Mouse (Mus musculus) Patski (cell line): ENCODE data around the gene Cap2. TPM values are rescaled to one million over a fixed set of nuclear protein-coding genes. Genes with fewer than 3 reads are reported as not detected.

Source experiments
- ATAC-seq: fragments of 100-300 bp; one replicate; pipeline ENCODE4 v1.8.0; 2021
- CTCF ChIA-PET: fragments of 350-600 bp; sonication (Branson Sonifier 250); formaldehyde crosslinking; loops from one replicate; lab custom pipeline; 2022; ENCODE audit warnings: inconsistent platforms; lab: Charles Lee
- POLR2A ChIA-PET: fragments of 350-600 bp; sonication (Branson Sonifier 250); formaldehyde crosslinking; loops from one replicate; lab custom pipeline; 2022; ENCODE audit warnings: antibody characterized with exemption, inconsistent platforms; lab: Charles Lee
- DNase-seq: peaks from one replicate; pipeline ENCODE4 v3.0.0-alpha.2; 2011; ENCODE audit warnings: low read depth, low spot score
- H3K27me3 ChIP-seq: fragments of 371-371 bp; one replicate; pipeline ENCODE4 v1.5.1; 2021
- CTCF ChIP-seq: fragments of 100-300 bp; IDR thresholded peaks from one replicate; pipeline ENCODE4 v1.5.1; 2021
- in situ Hi-C: fragments of 300-500 bp; cut with MboI; formaldehyde crosslinking; loops from 3 replicates; pipeline ENCODE4 v1.11.1; 2018; ENCODE audit warnings: low pct_unique_long_range_greater_than_20kb, mixed read lengths
- polyA plus RNA-seq: library from polyadenylated mRNA; unstranded; gene quantifications from one replicate; pipeline ENCODE4 v1.2.3, GENCODE M21; 2021

Gene Cap2
- polyA plus RNA-seq = not detected

DNA sequence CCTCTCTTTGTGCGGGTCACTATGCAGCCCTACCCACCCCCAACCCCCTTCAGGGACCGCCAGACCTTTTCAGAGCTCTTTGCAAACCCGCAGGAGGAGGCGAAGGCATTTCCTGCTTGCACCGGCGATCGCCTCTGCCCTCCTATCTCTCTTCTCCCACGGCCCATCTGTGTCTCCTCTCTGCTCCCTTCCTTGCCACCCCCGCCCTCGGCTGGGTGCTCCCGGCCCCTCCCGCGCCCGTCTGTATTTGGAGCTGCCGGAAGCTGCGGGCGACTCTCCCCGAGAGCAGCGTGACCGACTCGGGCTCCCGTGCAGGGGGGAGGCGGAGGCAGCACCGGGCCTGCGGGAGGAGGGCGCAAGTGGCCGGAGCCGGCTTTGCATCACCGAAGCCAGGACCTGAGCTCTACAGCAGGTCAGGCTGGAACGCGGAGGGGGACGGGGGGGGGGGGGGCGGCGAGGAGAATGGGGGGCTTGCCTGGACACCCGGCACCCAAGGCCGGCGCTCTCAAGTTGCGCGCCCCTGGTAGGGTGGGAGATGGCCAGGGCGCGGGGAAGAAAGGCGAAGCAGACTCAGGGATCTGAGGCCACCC lies at the start of gene Cap2:
TSS of gene Cap2 (plus strand) at position 49 of the 590 bp plus-strand sequence.
- H3K27me3 ChIP-seq = no peaks in the 10 kb centered on the region
- DNase-seq = no peak
- CTCF ChIA-PET = no interaction called here
- POLR2A ChIA-PET = no interaction called here
- no peak for ATAC-seq
- in situ Hi-C loops = no loop called here
- TF ChIP-seq CTCF = no peak

DNA sequence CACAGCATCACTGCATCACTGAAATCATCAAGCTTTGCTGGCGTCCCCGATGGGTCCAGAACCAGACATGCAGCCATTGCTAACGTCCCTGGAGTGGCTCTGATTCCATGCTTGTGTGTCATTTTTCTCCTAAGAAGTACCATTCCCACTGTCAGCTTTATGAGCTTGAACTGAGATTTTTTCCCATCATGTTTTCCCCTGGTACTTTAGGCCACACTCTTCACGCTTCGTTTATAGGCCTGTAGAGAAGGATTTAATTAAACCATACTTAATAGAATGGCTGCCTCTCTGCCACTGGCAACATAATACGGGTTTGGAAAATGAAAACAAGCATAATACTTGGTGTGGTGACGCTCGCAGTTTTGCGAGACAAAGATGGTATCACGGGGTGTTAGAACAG lies 42.1 kb upstream of the Cap2 start:
- in situ Hi-C loops = no loop called here
- TF ChIP-seq CTCF = no peak
- no peak for DNase-seq
- peaks cover 6% of the 10 kb centered on the region for H3K27me3 ChIP-seq
- ATAC-seq = no peak
- ChIA-PET CTCF (no interaction called here), POLR2A (no interaction called here)

DNA sequence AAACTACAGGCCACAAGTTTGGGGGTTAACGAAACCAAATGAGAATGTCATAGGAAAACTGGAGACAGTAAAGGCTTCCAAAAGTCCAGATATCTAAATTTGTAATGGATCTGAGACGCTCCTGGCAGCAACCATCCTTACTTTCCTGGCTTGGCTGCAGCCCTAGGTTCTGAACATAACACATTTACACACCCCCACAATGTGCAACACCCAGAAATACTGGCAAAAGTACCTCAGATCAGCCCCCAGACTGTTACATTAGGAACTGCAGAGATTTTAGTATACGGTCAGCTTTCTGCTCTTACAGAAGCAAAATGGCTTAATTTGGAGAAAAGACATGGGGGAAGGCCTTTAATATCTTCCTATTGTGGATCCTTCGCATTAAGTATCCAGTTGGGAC lies 39.4 kb upstream of the Cap2 start:
- in situ Hi-C loops = no loop called here
- ChIA-PET POLR2A (no interaction called here), CTCF (interaction anchor here (0.7 kb wide), 1 partner anchor 900 kb away, joined by 3 read pairs; no protein-coding TSS in a partner anchor)
- DNase-seq (no peak), ATAC-seq (no peak)
- TF ChIP-seq CTCF = no peak
- H3K27me3 ChIP-seq = no peaks in the 10 kb centered on the region

DNA sequence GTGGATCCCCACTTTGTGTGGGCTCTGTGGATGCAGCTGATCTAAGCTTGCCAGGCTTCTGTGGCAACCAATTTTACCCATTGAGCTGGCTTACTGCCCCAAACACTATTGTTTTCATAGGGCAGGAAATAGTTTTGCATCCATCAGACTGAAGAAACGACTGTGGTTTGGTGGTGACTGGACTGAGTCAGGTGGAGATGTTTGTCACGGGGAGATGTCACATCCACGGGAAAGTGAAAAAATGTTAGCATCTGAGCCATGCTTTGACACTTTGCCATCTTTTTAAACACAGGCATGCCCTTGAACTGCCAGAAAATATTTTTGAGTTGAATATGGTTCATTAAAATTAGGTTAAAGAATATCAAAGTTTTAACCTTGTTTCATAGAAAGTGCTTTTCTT lies 37.9 kb upstream of the Cap2 start:
- H3K27me3 ChIP-seq = peaks cover 3% of the 10 kb centered on the region
- DNase-seq = peak; percentile 60
- TF ChIP-seq CTCF = no peak
- POLR2A ChIA-PET = no interaction called here
- in situ Hi-C loops = no loop called here
- CTCF ChIA-PET = no interaction called here
- ATAC-seq = no peak

GRCm38 (mm10) chr13:46468251-46468650 lies 33.4 kb upstream of the Cap2 start:
- TF ChIP-seq CTCF = no peak
- DNase-seq (no peak), ATAC-seq (no peak)
- POLR2A ChIA-PET = no interaction called here
- H3K27me3 ChIP-seq = peaks cover 13% of the 10 kb centered on the region
- in situ Hi-C loops = no loop called here
- CTCF ChIA-PET = no interaction called here

DNA sequence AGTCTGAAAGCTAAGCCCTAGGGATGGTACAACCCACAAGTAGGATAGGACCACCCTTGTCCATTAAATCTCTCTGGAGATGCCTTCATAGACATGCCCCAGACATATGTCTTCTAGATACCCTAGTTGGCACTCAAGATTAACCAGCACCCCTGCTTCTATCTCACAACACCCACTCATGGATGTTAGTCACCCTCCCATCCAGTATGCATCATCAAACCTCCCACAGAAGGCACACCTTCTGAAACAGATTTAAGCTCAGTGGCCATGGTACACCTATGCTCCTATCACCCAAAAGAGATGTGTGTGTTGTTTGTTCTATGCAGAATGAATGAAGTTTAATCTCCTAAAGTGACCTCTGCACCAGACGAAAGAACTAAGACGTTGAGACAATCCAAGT lies 32.1 kb upstream of the Cap2 start:
- TF ChIP-seq CTCF = no peak
- CTCF ChIA-PET = no interaction called here
- in situ Hi-C loops = no loop called here
- POLR2A ChIA-PET = no interaction called here
- ATAC-seq = no peak
- H3K27me3 ChIP-seq = peaks cover 18% of the 10 kb centered on the region
- no peak for DNase-seq

- POLR2A ChIA-PET = no interaction called here
- H3K27me3 ChIP-seq = peaks cover 12% of the 10 kb centered on the region
- no peak for ATAC-seq
- CTCF ChIA-PET = no interaction called here
- TF ChIP-seq CTCF = no peak
- in situ Hi-C loops = no loop called here
- no peak for DNase-seq
These were observed 20.4 kb upstream of the Cap2 start for GRCm38 (mm10) chr13:46481271-46481670.

DNA sequence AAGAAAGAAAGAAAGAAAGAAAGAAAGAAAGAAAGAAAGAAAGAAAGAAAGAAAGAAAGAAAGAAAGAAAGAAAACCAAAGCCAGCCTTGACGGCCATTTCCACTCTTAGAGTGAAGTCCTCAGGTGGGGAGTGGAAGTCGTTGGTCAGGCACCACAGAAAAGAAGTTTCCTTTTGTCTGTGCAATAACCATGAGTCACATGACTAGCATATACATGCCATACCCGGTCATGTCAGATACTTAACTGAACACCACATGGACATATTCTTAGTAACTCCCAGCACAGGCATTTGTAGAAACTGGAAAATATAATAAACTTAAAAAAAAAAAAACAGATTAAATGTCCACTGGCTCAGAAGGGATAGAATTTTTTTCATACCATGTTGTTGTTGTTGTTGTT lies 16.0 kb upstream of the Cap2 start:
- TF ChIP-seq CTCF = no peak
- in situ Hi-C loops = no loop called here
- DNase-seq (no peak), ATAC-seq (no peak)
- POLR2A ChIA-PET = no interaction called here
- peaks cover 4% of the 10 kb centered on the region for H3K27me3 ChIP-seq
- CTCF ChIA-PET = interaction anchor here (1.6 kb wide), 1 partner anchor 10 kb away, joined by 5 read pairs; no protein-coding TSS in a partner anchor

- DNase-seq (no peak), ATAC-seq (no peak)
- TF ChIP-seq CTCF = no peak
- ChIA-PET CTCF (no interaction called here), POLR2A (no interaction called here)
- in situ Hi-C loops = no loop called here
- no peaks in the 10 kb centered on the region for H3K27me3 ChIP-seq
These were observed 13.5 kb upstream of the Cap2 start for GRCm38 (mm10) chr13:46488166-46488565.

- ATAC-seq (no peak), DNase-seq (no peak)
- in situ Hi-C loops = no loop called here
- no peaks in the 10 kb centered on the region for H3K27me3 ChIP-seq
- TF ChIP-seq CTCF = no peak
- ChIA-PET POLR2A (no interaction called here), CTCF (no interaction called here)
These were observed 11.0 kb upstream of the Cap2 start for GRCm38 (mm10) chr13:46490644-46491043.

GRCm38 (mm10) chr13:46502390-46502891 lies 793 bp downstream of the Cap2 start:
- ChIA-PET CTCF (no interaction called here), POLR2A (no interaction called here)
- no peak for ATAC-seq
- no peak for DNase-seq
- no peak for TF ChIP-seq CTCF
- in situ Hi-C loops = no loop called here
- no peaks in the 10 kb centered on the region for H3K27me3 ChIP-seq

DNA sequence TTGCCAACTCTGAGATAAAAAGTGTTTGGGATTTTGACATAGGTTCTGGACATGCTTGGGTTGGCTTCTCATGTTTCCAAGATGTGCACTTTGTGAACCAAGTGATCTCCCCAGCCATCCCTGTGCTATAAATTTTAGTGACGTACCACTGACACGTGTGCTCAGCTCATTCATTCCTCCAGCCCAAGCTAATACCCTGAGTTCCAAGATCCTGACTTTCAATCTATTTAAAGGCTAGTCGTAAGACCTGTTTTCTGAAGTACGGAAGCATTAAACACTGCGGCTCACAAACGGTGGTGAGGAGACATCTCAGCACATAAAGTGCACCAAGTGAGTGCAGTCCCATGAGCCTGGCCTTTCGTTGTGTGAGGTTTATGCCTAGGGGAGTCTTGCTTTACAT lies 6.3 kb downstream of the Cap2 start:
- H3K27me3 ChIP-seq = no peaks in the 10 kb centered on the region
- ATAC-seq (no peak), DNase-seq (no peak)
- no peak for TF ChIP-seq CTCF
- in situ Hi-C loops = no loop called here
- ChIA-PET CTCF (no interaction called here), POLR2A (no interaction called here)
